In the genomic region with DNA sequence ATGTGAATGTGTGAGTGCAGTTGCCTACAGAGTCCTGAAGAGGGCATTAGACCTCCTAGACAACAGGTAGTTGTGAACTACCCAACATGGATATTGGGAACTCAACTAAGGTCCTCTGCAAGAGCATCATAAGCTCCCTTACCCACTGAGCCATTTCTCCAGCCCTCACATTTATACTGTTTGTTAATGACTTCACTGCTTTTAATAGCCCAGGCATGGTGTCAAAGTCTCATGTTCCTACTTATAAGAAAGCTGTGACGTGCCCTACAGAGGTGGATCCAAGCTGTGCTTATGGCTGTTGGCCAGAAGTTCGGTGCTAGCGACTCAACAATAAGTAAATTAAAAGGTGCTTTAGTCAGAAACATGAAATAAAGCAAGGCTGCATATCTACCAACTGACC, we compare ENCODE assay signal across 29 mouse cellular contexts.
A peak's percentile ranks its signal among the peaks of the same experiment; 100 is the strongest.
DNase-seq lines count a peak whose midpoint lies in the region; ATAC-seq and TF ChIP-seq lines count a peak whose summit lies in the region.
"Had no signal": no experiment of that assay in that cellular context is flagged by ENCODE, and none has a peak within 500 bp of the region (broad histone marks: within the 10 kb centered on the region; RNA-seq: fewer than 3 reads in every experiment).

No protein-coding gene starts in this region.

- H3K9ac ChIP-seq in midbrain, postnatal 0 days (replicated peaks; ENCODE audit: low read length, poor library complexity, severe bottlenecking) = no peak overlapping the region
- no peak overlapping the region for H3K9ac ChIP-seq in heart, embryonic 15.5 days
- H3K9ac ChIP-seq: embryonic facial prominence, embryonic 13.5 days; forebrain, embryonic 15.5 days; hindbrain, embryonic 14.5 days; liver, embryonic 15.5 days; lung, embryonic 15.5 days; midbrain, embryonic 13.5 days; neural tube, embryonic 15.5 days; stomach, embryonic 15.5 days had no signal

- ATAC-seq in midbrain, postnatal 0 days (ENCODE audit: low FRiP score) = no peak
- ATAC-seq in heart, embryonic 15.5 days (replicated peaks; ENCODE audit: insufficient number of reproducible peaks, insufficient read depth, low FRiP score, low read depth) = no peak
- ATAC-seq: forebrain, embryonic 15.5 days; midbrain, embryonic 13.5 days had no signal

- no peaks in the 10 kb centered on the region for H3K27me3 ChIP-seq in midbrain, postnatal 0 days (ENCODE audit: insufficient read depth, low read length)
- H3K27me3 ChIP-seq in midbrain, embryonic 10.5 days (ENCODE audit: low read depth, poor library complexity, severe bottlenecking) = no peaks in the 10 kb centered on the region
- no peaks in the 10 kb centered on the region for H3K27me3 ChIP-seq in heart, embryonic 10.5 days (ENCODE audit: insufficient read depth, poor library complexity, severe bottlenecking)
- H3K27me3 ChIP-seq in heart, embryonic 15.5 days = no peaks in the 10 kb centered on the region
- H3K27me3 ChIP-seq: forebrain, embryonic 15.5 days; liver, embryonic 15.5 days; midbrain, embryonic 13.5 days; neural tube, embryonic 15.5 days; stomach, embryonic 15.5 days had no signal

- DNase-seq in midbrain, postnatal 0 days (ENCODE audit: low spot score) = no peak
- no peak for DNase-seq in midbrain, embryonic 10.5 days (ENCODE audit: low spot score)
- no peak for DNase-seq in heart, embryonic 10.5 days (ENCODE audit: low spot score)
- peak; percentile 10 for DNase-seq in large intestine, adult 2 months (ENCODE audit: low read depth, low spot score)
- DNase-seq in frontal cortex, postnatal 36 days (ENCODE audit: low spot score in 2 of 2) = no peak
- no peak for DNase-seq in adrenal gland, adult 2 months
- DNase-seq in embryo, embryonic 10 days (ENCODE audit: low spot score) = no peak
- DNase-seq: adrenal gland, postnatal 10 days; B cell, adult 2 months; cerebellum, adult 11 months; cerebellum, adult 9-10 months; cerebellum, postnatal 36 days; embryo, embryonic 11 days; gastrocnemius, postnatal 10 days; kidney, adult 18-20 months; kidney, postnatal 36 days; layer of hippocampus, postnatal 36 days; left cerebral cortex, postnatal 4 days; right cerebral cortex, postnatal 25 days had no signal

- H3K36me3 ChIP-seq in midbrain, postnatal 0 days (ENCODE audit: insufficient read depth, low read length) = no peaks in the 10 kb centered on the region
- H3K36me3 ChIP-seq in midbrain, embryonic 10.5 days = no peaks in the 10 kb centered on the region
- no peaks in the 10 kb centered on the region for H3K36me3 ChIP-seq in heart, embryonic 10.5 days
- no peaks in the 10 kb centered on the region for H3K36me3 ChIP-seq in heart, embryonic 15.5 days
- H3K36me3 ChIP-seq: embryonic facial prominence, embryonic 13.5 days; forebrain, embryonic 10.5 days; forebrain, embryonic 15.5 days; liver, embryonic 15.5 days; lung, embryonic 15.5 days; midbrain, embryonic 13.5 days; neural tube, embryonic 15.5 days; stomach, embryonic 15.5 days had no signal

- H3K4me2 ChIP-seq in midbrain, postnatal 0 days (ENCODE audit: low read depth, low read length, poor library complexity, severe bottlenecking) = no peak overlapping the region
- H3K4me2 ChIP-seq in heart, embryonic 15.5 days = peak overlapping the region; percentile 44
- H3K4me2 ChIP-seq: embryonic facial prominence, embryonic 13.5 days; forebrain, embryonic 15.5 days; hindbrain, embryonic 14.5 days; liver, embryonic 15.5 days; lung, embryonic 15.5 days; midbrain, embryonic 13.5 days; neural tube, embryonic 15.5 days; stomach, embryonic 15.5 days had no signal

- peaks cover 4% of the 10 kb centered on the region; the same call in 1 of the 2 replicates for H3K4me1 ChIP-seq in midbrain, postnatal 0 days (ENCODE audit: insufficient read depth, low read length)
- H3K4me1 ChIP-seq in midbrain, embryonic 10.5 days = peaks cover 10% of the 10 kb centered on the region
- H3K4me1 ChIP-seq in heart, embryonic 10.5 days = peaks cover 36% of the 10 kb centered on the region
- peaks cover 36% of the 10 kb centered on the region for H3K4me1 ChIP-seq in heart, embryonic 15.5 days (replicated peaks)
- H3K4me1 ChIP-seq: embryonic facial prominence, embryonic 13.5 days; forebrain, embryonic 15.5 days; liver, embryonic 15.5 days; stomach, embryonic 15.5 days had no signal

- H3K27ac ChIP-seq in midbrain, postnatal 0 days (ENCODE audit: low read depth, low read length) = no peak overlapping the region
- no peak overlapping the region for H3K27ac ChIP-seq in midbrain, embryonic 10.5 days (replicated peaks)
- peak overlapping the region; percentile 83 for H3K27ac ChIP-seq in heart, embryonic 10.5 days
- H3K27ac ChIP-seq in heart, embryonic 15.5 days = peak overlapping the region; percentile 86
- H3K27ac ChIP-seq: embryonic facial prominence, embryonic 13.5 days; forebrain, embryonic 10.5 days; forebrain, embryonic 15.5 days; hindbrain, embryonic 14.5 days; liver, embryonic 15.5 days; lung, embryonic 15.5 days; midbrain, embryonic 13.5 days; neural tube, embryonic 15.5 days; stomach, embryonic 15.5 days had no signal

- TF ChIP-seq CTCF in midbrain, postnatal 0 days (IDR thresholded peaks at IDR 0.05) = 0 out of 2 replicates have a peak, but pooled peaks have one; percentile 14

- no peaks in the 10 kb centered on the region for H3K9me3 ChIP-seq in midbrain, postnatal 0 days (ENCODE audit: low read length)
- H3K9me3 ChIP-seq in midbrain, embryonic 10.5 days (replicated peaks) = no peaks in the 10 kb centered on the region
- no peaks in the 10 kb centered on the region for H3K9me3 ChIP-seq in heart, embryonic 10.5 days
- no peaks in the 10 kb centered on the region for H3K9me3 ChIP-seq in heart, embryonic 15.5 days (replicated peaks)
- H3K9me3 ChIP-seq: embryonic facial prominence, embryonic 13.5 days; forebrain, embryonic 10.5 days; forebrain, embryonic 15.5 days; liver, embryonic 15.5 days; lung, embryonic 15.5 days; midbrain, embryonic 13.5 days; neural tube, embryonic 15.5 days; stomach, embryonic 15.5 days had no signal

- H3K4me3 ChIP-seq in midbrain, postnatal 0 days (ENCODE audit: low read depth, low read length) = no peak overlapping the region
- H3K4me3 ChIP-seq in midbrain, embryonic 10.5 days = no peak overlapping the region
- H3K4me3 ChIP-seq in heart, embryonic 10.5 days = no peak overlapping the region
- no peak overlapping the region for H3K4me3 ChIP-seq in heart, embryonic 15.5 days
- H3K4me3 ChIP-seq: embryonic facial prominence, embryonic 13.5 days; forebrain, embryonic 10.5 days; forebrain, embryonic 15.5 days; liver, embryonic 15.5 days; lung, embryonic 15.5 days; midbrain, embryonic 13.5 days; neural tube, embryonic 15.5 days; stomach, embryonic 15.5 days had no signal

- 87% methylated on average over 3 of the region's 3 CpGs for WGBS in midbrain, postnatal 0 days
- 95% methylated on average over 3 of the region's 3 CpGs for WGBS in midbrain, embryonic 10.5 days
- 81% methylated on average over 3 of the region's 3 CpGs for WGBS in heart, embryonic 10.5 days
- WGBS in heart, embryonic 15.5 days = 45% methylated on average over 3 of the region's 3 CpGs
- WGBS in large intestine, adult 2 months = 27% methylated on average over 3 of the region's 3 CpGs

Comparison
In these comparisons a context has a peak if more than half of its experiments do, and no peak if none do; other contexts are left out.
1. H3K27ac ChIP-seq: peak in heart, embryonic 10.5 days (single experiment) and heart, embryonic 15.5 days (single experiment); none in midbrain, postnatal 0 days (single experiment) and midbrain, embryonic 10.5 days (single experiment).